Mouse (Mus musculus) B cell, adult 2 months (primary cell): ENCODE data around the gene Tmc3.

Source experiments
- DNase-seq, 2 experiments: peaks; one replicate each; pipeline ENCODE4 v3.0.0; 2022

Gene Tmc3

GRCm38 (mm10) chr7:83598997-83599912 is 14.5 kb downstream of the Tmc3 start:
- no peak for DNase-seq

GRCm38 (mm10) chr7:83599913-83600286 is 15.2 kb downstream of the Tmc3 start:
- DNase-seq, result peak; percentile 72 to 76

GRCm38 (mm10) chr7:83604180-83604944 is 19.6 kb downstream of the Tmc3 start:
- no peak for DNase-seq

GRCm38 (mm10) chr7:83606796-83607195 is 22.1 kb downstream of the Tmc3 start:
- no peak for DNase-seq

- DNase-seq, result no peak
These were observed 25.2 kb downstream of the Tmc3 start for GRCm38 (mm10) chr7:83609891-83610290.

- DNase-seq, result no peak
These were observed 27.2 kb downstream of the Tmc3 start for GRCm38 (mm10) chr7:83611886-83612285.

GRCm38 (mm10) chr7:83615272-83615671 is 30.5 kb downstream of the Tmc3 start:
- DNase-seq, result no peak

- peak; percentile 64 for DNase-seq
These were observed 31.1 kb downstream of the Tmc3 start for GRCm38 (mm10) chr7:83615815-83616214.

GRCm38 (mm10) chr7:83616268-83616667 is 31.5 kb downstream of the Tmc3 start:
- peak; percentile 32 to 41 for DNase-seq

GRCm38 (mm10) chr7:83618709-83619108 is 34.0 kb downstream of the Tmc3 start:
- peak in 1 of 2 experiments; percentile 16 for DNase-seq

- DNase-seq, result no peak
These were observed 37.9 kb downstream of the Tmc3 start for GRCm38 (mm10) chr7:83622582-83622981.

GRCm38 (mm10) chr7:83624065-83624464 is 39.3 kb downstream of the Tmc3 start:
- no peak for DNase-seq

GRCm38 (mm10) chr7:83626557-83627257 is 42.0 kb downstream of the Tmc3 start:
- DNase-seq, result no peak

GRCm38 (mm10) chr7:83627369-83627768 is 42.6 kb downstream of the Tmc3 start:
- no peak for DNase-seq

GRCm38 (mm10) chr7:83631073-83631827 is 46.5 kb downstream of the Tmc3 start:
- no peak for DNase-seq

- peak; percentile 94 to 95 for DNase-seq
These were observed 47.3 kb downstream of the Tmc3 start, which contains the start of gene Stard5 for GRCm38 (mm10) chr7:83631828-83632681. Stard5 (plus strand) TSS chr7:83631959.

- no peak for DNase-seq
These were observed 48.0 kb downstream of the Tmc3 start for GRCm38 (mm10) chr7:83632682-83633120.

GRCm38 (mm10) chr7:83633856-83634255 is 49.1 kb downstream of the Tmc3 start:
- no peak for DNase-seq

GRCm38 (mm10) chr7:83635726-83636125 is 51.0 kb downstream of the Tmc3 start:
- DNase-seq, result no peak

GRCm38 (mm10) chr7:83636425-83636824 is 51.7 kb downstream of the Tmc3 start:
- no peak for DNase-seq
